Mouse (Mus musculus): ENCODE data around the gene Ints14. TPM values are rescaled to one million over a fixed set of nuclear protein-coding genes. Genes with fewer than 3 reads are reported as not detected.

The Ints14 gene
- polyA plus RNA-seq (2015; fragmentation: Nextera tagmentation; extraction: Ambion mirVana) = 35.1 and 37.1 TPM in 2 replicates

GRCm38 (mm10) chr9:64960117-64960977, at the start of gene Ints14:
Ints14 (plus strand) TSS chr9:64960905.
- H3K4me1 ChIP-seq (ENCODE audit: control insufficient read depth, insufficient read depth, low read length) = peaks cover 11% of the 10 kb centered on the region

GRCm38 (mm10) chr9:64913406-64913805, 47.3 kb upstream of the Ints14 start:
- no peaks in the 10 kb centered on the region for H3K9me3 ChIP-seq (replicated peaks; ENCODE audit: control insufficient read depth, low read length, poor library complexity, severe bottlenecking)
- no peaks in the 10 kb centered on the region for H3K4me1 ChIP-seq (ENCODE audit: control insufficient read depth, insufficient read depth, low read length)
- no peak for ATAC-seq
- no peak overlapping the region for H3K27ac ChIP-seq (ENCODE audit: low read length)
- H3K9ac ChIP-seq (ENCODE audit: low read depth, low read length) = no peak overlapping the region
- H3K36me3 ChIP-seq (ENCODE audit: control insufficient read depth, insufficient read depth, low read length) = peaks cover 23% of the 10 kb centered on the region
- no peaks in the 10 kb centered on the region for H3K27me3 ChIP-seq (ENCODE audit: control insufficient read depth, insufficient read depth, low read depth, low read length)
- H3K4me2 ChIP-seq (ENCODE audit: low read length) = no peak overlapping the region
- WGBS = 98% methylated on average over 4 of the region's 4 CpGs
- no peak overlapping the region for H3K4me3 ChIP-seq (ENCODE audit: low read depth, low read length)

More at GRCm38 (mm10) chr9:64960117-64960977, at the start of gene Ints14:
- ATAC-seq = peak; percentile 97
- H3K9me3 ChIP-seq (replicated peaks; ENCODE audit: control insufficient read depth, low read length, poor library complexity, severe bottlenecking) = no peaks in the 10 kb centered on the region
- WGBS = 5% methylated on average over 27 of the region's 29 CpGs
- peak within 1 kb of the TSS; percentile 88 for H3K27ac ChIP-seq (ENCODE audit: low read length)
- H3K4me2 ChIP-seq (ENCODE audit: low read length) = peak within 1 kb of the TSS; percentile 89
- peak within 1 kb of the TSS; percentile 89 for H3K4me3 ChIP-seq (ENCODE audit: low read depth, low read length)
- H3K27me3 ChIP-seq (ENCODE audit: control insufficient read depth, insufficient read depth, low read depth, low read length) = no peaks in the 10 kb centered on the region
- H3K9ac ChIP-seq (ENCODE audit: low read depth, low read length) = peak within 1 kb of the TSS; percentile 95
- H3K36me3 ChIP-seq (ENCODE audit: control insufficient read depth, insufficient read depth, low read length) = peaks cover 8% of the 10 kb centered on the region; the same call in 1 of the 2 replicates

- Histone ChIP-seq H3K4me3 (ENCODE audit: low read depth, low read length) (no peak overlapping the region), H3K9ac (ENCODE audit: low read depth, low read length) (no peak overlapping the region), H3K36me3 (ENCODE audit: control insufficient read depth, insufficient read depth, low read length) (peaks cover 25% of the 10 kb centered on the region), H3K9me3 (replicated peaks; ENCODE audit: control insufficient read depth, low read length, poor library complexity, severe bottlenecking) (no peaks in the 10 kb centered on the region), H3K4me2 (ENCODE audit: low read length) (no peak overlapping the region), H3K27ac (ENCODE audit: low read length) (no peak overlapping the region), H3K27me3 (ENCODE audit: control insufficient read depth, insufficient read depth, low read depth, low read length) (no peaks in the 10 kb centered on the region), H3K4me1 (ENCODE audit: control insufficient read depth, insufficient read depth, low read length) (no peaks in the 10 kb centered on the region)
- no peak for ATAC-seq
- 93% methylated on average over 2 of the region's 2 CpGs for WGBS
Observed at GRCm38 (mm10) chr9:64913973-64914372, 46.7 kb upstream of the Ints14 start.

- Histone ChIP-seq H3K27me3 (ENCODE audit: control insufficient read depth, insufficient read depth, low read depth, low read length) (no peaks in the 10 kb centered on the region), H3K27ac (ENCODE audit: low read length) (no peak overlapping the region), H3K4me1 (ENCODE audit: control insufficient read depth, insufficient read depth, low read length) (no peaks in the 10 kb centered on the region), H3K9ac (ENCODE audit: low read depth, low read length) (no peak overlapping the region), H3K4me2 (ENCODE audit: low read length) (no peak overlapping the region), H3K9me3 (replicated peaks; ENCODE audit: control insufficient read depth, low read length, poor library complexity, severe bottlenecking) (no peaks in the 10 kb centered on the region), H3K36me3 (ENCODE audit: control insufficient read depth, insufficient read depth, low read length) (peaks cover 25% of the 10 kb centered on the region), H3K4me3 (ENCODE audit: low read depth, low read length) (no peak overlapping the region)
- ATAC-seq = no peak
- 88% methylated on average over 4 of the region's 4 CpGs for WGBS
Observed at GRCm38 (mm10) chr9:64914629-64915028, 46.1 kb upstream of the Ints14 start.

- Histone ChIP-seq H3K27ac (ENCODE audit: low read length) (no peak overlapping the region), H3K27me3 (ENCODE audit: control insufficient read depth, insufficient read depth, low read depth, low read length) (no peaks in the 10 kb centered on the region), H3K36me3 (ENCODE audit: control insufficient read depth, insufficient read depth, low read length) (peaks cover 14% of the 10 kb centered on the region), H3K4me1 (ENCODE audit: control insufficient read depth, insufficient read depth, low read length) (no peaks in the 10 kb centered on the region), H3K4me2 (ENCODE audit: low read length) (no peak overlapping the region), H3K4me3 (ENCODE audit: low read depth, low read length) (no peak overlapping the region), H3K9ac (ENCODE audit: low read depth, low read length) (no peak overlapping the region), H3K9me3 (replicated peaks; ENCODE audit: control insufficient read depth, low read length, poor library complexity, severe bottlenecking) (no peaks in the 10 kb centered on the region)
- no peak for ATAC-seq
- WGBS = 44% methylated on average over 16 of the region's 16 CpGs
Observed at GRCm38 (mm10) chr9:64918560-64918959, 42.1 kb upstream of the Ints14 start.

GRCm38 (mm10) chr9:64925771-64926170, 34.9 kb upstream of the Ints14 start:
- 57% methylated on average over 5 of the region's 5 CpGs for WGBS
- Histone ChIP-seq H3K27ac (ENCODE audit: low read length) (no peak overlapping the region), H3K4me1 (ENCODE audit: control insufficient read depth, insufficient read depth, low read length) (peaks cover 4% of the 10 kb centered on the region; the same call in 1 of the 2 replicates), H3K4me2 (ENCODE audit: low read length) (no peak overlapping the region), H3K9ac (ENCODE audit: low read depth, low read length) (no peak overlapping the region), H3K27me3 (ENCODE audit: control insufficient read depth, insufficient read depth, low read depth, low read length) (no peaks in the 10 kb centered on the region), H3K36me3 (ENCODE audit: control insufficient read depth, insufficient read depth, low read length) (peaks cover 2% of the 10 kb centered on the region; the same call in 1 of the 2 replicates), H3K4me3 (ENCODE audit: low read depth, low read length) (no peak overlapping the region), H3K9me3 (replicated peaks; ENCODE audit: control insufficient read depth, low read length, poor library complexity, severe bottlenecking) (no peaks in the 10 kb centered on the region)
- ATAC-seq = no peak

GRCm38 (mm10) chr9:64926201-64926991, 34.3 kb upstream of the Ints14 start:
- H3K9me3 ChIP-seq (replicated peaks; ENCODE audit: control insufficient read depth, low read length, poor library complexity, severe bottlenecking) = no peaks in the 10 kb centered on the region
- no peak overlapping the region for H3K4me2 ChIP-seq (ENCODE audit: low read length)
- H3K9ac ChIP-seq (ENCODE audit: low read depth, low read length) = no peak overlapping the region
- WGBS = 75% methylated on average over 8 of the region's 8 CpGs
- no peaks in the 10 kb centered on the region for H3K27me3 ChIP-seq (ENCODE audit: control insufficient read depth, insufficient read depth, low read depth, low read length)
- no peak for ATAC-seq
- peaks cover 1% of the 10 kb centered on the region; the same call in 1 of the 2 replicates for H3K36me3 ChIP-seq (ENCODE audit: control insufficient read depth, insufficient read depth, low read length)
- H3K4me3 ChIP-seq (ENCODE audit: low read depth, low read length) = no peak overlapping the region
- peaks cover 4% of the 10 kb centered on the region; the same call in 1 of the 2 replicates for H3K4me1 ChIP-seq (ENCODE audit: control insufficient read depth, insufficient read depth, low read length)
- H3K27ac ChIP-seq (ENCODE audit: low read length) = 0 out of 2 replicates have a peak overlapping the region, but pooled peaks have one; percentile 8

GRCm38 (mm10) chr9:64930256-64930655, 30.4 kb upstream of the Ints14 start:
- no peak overlapping the region for H3K9ac ChIP-seq (ENCODE audit: low read depth, low read length)
- WGBS = 79% methylated on average over 4 of the region's 4 CpGs
- H3K4me3 ChIP-seq (ENCODE audit: low read depth, low read length) = no peak overlapping the region
- peaks cover 4% of the 10 kb centered on the region; the same call in 1 of the 2 replicates for H3K4me1 ChIP-seq (ENCODE audit: control insufficient read depth, insufficient read depth, low read length)
- ATAC-seq = no peak
- H3K36me3 ChIP-seq (ENCODE audit: control insufficient read depth, insufficient read depth, low read length) = no peaks in the 10 kb centered on the region
- no peaks in the 10 kb centered on the region for H3K27me3 ChIP-seq (ENCODE audit: control insufficient read depth, insufficient read depth, low read depth, low read length)
- H3K27ac ChIP-seq (ENCODE audit: low read length) = no peak overlapping the region
- no peaks in the 10 kb centered on the region for H3K9me3 ChIP-seq (replicated peaks; ENCODE audit: control insufficient read depth, low read length, poor library complexity, severe bottlenecking)
- H3K4me2 ChIP-seq (ENCODE audit: low read length) = no peak overlapping the region
